Mouse (Mus musculus) MEL (cell line): ENCODE measurements around the gene Kif20b. TPM values are rescaled to one million over a fixed set of nuclear protein-coding genes. Genes with fewer than 3 reads are reported as not detected.

Source experiments
- polyA plus RNA-seq, 2 experiments: library from polyadenylated mRNA; stranded (reverse) in 1 of 2; unstranded in 1 of 2; fragments of >175 nt in 1 of 2; fragments of >200 nt in 1 of 2; gene quantifications; 2 replicates each; pipeline versions ENCODE4 v1.2.1 to v1.2.4; 2012; ENCODE audit warnings: low replicate concordance in 2 of 2, low read depth in 1 of 2; ENCODE audit not compliant: insufficient read length in 2 of 2, insufficient read depth in 1 of 2, missing spikeins in 1 of 2
- total RNA-seq: library from RNA; depleted of rRNA; stranded (reverse); fragments of 300-350 nt; gene quantifications from 2 replicates; pipeline ENCODE4 v1.2.3, GENCODE M21; 2012; rRNA removed

Gene Kif20b
- total and polyA plus RNA-seq, 3 experiments, result 40.0 to 55.5 (median 41.6) TPM

Other genes with a start within 250 kb of the Kif20b start
- gene Slc16a12, start 175.1 kb upstream of the Kif20b start, total RNA-seq, result not detected in 2 replicates
- under 1 TPM in 1 of 2 experiments, not detected in 1; 0.06 TPM for gene Slc16a12, start 175.1 kb upstream of the Kif20b start, polyA plus RNA-seq
- gene Pank1, start 42.9 kb upstream of the Kif20b start, total RNA-seq, result 6.3 and 7.2 TPM in 2 replicates
- gene Pank1, start 42.9 kb upstream of the Kif20b start, polyA plus RNA-seq, result 1 to 10 TPM in 1 of 2 experiments, not detected in 1; 7.6 TPM